Mouse (Mus musculus): ENCODE results near the gene Gm20594.

- TF ChIP-seq POLR2A (IDR thresholded peaks at IDR 0.05; ENCODE audit: borderline replicate concordance, low read depth, low read length) (no peak), CTCF (IDR thresholded peaks at IDR 0.05; ENCODE audit: low read depth, low read length) (no peak)
These were observed 398 bp downstream of the Gm20594 start for GRCm38 (mm10) chr6:79818114-79818513.
